Mouse (Mus musculus): ENCODE measurements at regions not wholly inside any gene's neighbourhood (a gene's known extent, or its start where the extent isn't known, plus 50 kb on each side); places are given as distances from the start of the nearest gene placed in this dataset.

DNA sequence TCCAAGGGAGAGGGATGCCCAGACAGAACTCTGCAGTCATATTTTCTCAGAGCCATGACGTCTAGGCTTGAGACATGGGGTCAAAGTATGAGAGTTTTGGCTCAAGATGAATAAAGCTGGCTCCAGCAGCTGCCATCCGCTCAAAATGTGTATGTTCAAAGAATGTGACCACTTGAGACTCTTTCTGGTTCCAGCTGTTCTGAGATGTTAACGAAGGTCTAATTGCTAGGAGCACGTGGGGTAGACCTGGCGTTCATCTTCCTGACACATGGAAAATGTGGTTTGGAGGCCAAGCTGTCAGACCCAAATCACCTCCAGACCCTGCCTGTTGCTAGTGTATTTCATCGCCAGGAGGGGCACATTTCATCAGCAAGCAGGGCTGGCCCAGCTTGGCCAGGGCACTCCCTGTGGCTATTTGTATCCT lies 58.9 kb upstream of the Ankrd1 start:
- intact Hi-C loops (cut with DNase I): no loop called here
- no peak for DNase-seq

GRCm38 (mm10) chr19:36180329-36180728 lies 60.4 kb upstream of the Ankrd1 start:
- no peak for DNase-seq

GRCm38 (mm10) chr19:36181535-36181934 lies 61.6 kb upstream of the Ankrd1 start:
- intact Hi-C loops (cut with DNase I): no loop called here
- DNase-seq: no peak

More at GRCm38 (mm10) chr19:36180329-36180728, 60.4 kb upstream of the Ankrd1 start:
- intact Hi-C loops (cut with DNase I): no loop called here

- peak in 1 of 2 experiments; percentile 49 for DNase-seq
- intact Hi-C loops (cut with DNase I): loop anchor here (2.0 kb wide), 1 partner anchor 258 kb away; no protein-coding TSS in a partner anchor
Measured at GRCm38 (mm10) chr19:36183127-36183526, 63.2 kb upstream of the Ankrd1 start.

GRCm38 (mm10) chr19:36189662-36190061 lies 69.8 kb upstream of the Ankrd1 start:
- no peak for DNase-seq
- intact Hi-C loops (cut with DNase I): no loop called here

DNA sequence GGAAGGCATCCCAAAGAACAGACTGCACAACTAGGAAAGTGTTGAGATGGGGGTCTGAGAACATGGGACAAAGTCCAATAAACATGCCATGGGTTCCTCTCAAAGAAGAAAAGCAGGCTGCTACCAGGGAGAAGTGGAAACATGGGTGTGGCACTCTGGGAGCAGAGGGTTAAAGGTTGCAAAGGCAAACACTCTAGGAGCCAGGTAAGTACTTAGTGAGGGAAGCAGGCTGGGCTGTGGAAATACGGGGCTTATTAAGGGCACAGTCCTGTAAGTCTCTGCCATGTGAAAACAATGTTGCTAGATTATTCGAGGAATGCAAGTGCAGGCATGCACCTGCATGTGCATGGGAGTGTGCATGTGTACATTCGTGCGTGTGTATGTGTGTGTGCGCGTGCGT lies 71.7 kb upstream of the Ankrd1 start:
- intact Hi-C loops (cut with DNase I): no loop called here
- DNase-seq: no peak

DNA sequence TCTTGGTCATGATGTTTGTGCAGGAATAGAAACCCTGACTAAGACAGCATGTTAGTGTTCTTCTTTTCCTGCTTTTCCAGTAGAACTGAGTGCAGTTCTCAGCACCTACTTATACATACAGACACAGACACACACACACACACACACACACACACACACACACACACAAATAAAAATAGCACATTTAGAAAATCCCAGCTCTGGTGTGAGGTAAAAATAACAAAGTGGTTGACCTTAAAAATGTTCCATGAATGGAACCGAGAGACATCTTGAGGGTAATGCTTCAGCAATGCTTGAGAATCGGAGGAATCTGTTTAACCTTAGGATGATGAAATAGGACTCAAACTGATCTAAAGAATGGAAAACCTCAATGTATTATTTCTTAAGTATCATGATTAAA lies 84.4 kb upstream of the Ankrd1 start:
- no peak for DNase-seq
- intact Hi-C loops (cut with DNase I): no loop called here

GRCm38 (mm10) chr19:36204965-36205718 lies 85.2 kb upstream of the Ankrd1 start:
- no peak for DNase-seq
- intact Hi-C loops (cut with DNase I): no loop called here

- DNase-seq: no peak
- intact Hi-C loops (cut with DNase I): no loop called here
Measured at GRCm38 (mm10) chr19:36207735-36208288, 87.9 kb upstream of the Ankrd1 start.

- intact Hi-C loops (cut with DNase I): no loop called here
- DNase-seq: no peak
Measured at GRCm38 (mm10) chr19:36208419-36208818, 88.5 kb upstream of the Ankrd1 start.

DNA sequence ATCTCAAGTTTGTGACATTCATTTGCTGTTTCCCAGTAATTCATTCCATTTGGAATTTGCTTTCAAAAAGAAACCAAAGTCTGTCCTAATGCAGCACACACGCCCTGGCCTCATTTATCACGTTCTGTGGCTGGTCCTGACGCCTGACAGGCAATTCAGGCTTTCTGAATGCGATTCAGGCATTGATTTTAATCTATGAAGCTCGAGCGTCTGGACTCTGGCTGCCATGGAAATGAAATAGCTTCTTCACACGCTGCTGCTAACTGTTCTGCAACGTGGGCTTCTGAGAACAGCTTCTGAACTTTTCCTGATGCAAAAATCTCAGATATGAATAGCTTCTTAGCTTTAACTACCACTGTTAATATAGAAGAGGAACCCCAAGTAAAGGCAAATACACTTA lies 93.6 kb upstream of the Ankrd1 start:
- DNase-seq: no peak
- intact Hi-C loops (cut with DNase I): no loop called here

DNA sequence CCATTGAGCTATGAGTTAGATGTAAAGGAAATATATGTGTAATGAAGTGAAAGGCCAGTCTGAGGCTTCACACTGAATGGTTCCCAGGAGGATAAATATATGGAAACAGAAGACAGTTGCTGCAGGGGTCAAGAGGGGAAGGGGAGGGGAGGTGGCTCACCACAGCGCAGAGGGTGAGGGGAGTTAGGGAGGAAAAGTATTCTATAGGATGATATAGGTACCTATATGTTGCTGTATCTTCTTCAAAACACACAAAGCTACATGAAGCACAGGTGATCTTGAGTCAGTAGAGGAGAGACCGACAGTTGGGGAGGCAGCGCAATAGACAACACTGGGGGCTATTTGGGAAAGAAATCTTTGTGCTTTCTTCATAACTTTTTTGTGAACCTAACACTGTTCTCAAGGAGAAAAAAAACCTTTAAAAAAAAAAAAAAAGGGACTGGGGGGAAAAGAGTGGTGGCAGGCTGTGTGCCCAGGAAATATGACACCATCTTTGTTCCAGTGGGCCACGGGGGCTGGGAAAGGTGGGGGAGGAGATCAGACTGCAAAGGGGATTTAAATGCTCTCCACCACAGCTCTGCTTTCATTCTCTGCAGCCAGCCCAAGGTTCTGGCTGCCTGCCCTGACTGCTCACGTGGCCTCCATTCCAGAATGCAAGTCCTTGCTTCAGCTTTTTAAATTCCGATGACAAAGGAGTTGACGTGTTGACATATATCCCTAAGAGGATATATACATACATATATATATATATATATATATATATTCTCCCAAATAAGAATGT lies 94.5 kb upstream of the Ankrd1 start:
- intact Hi-C loops (cut with DNase I): no loop called here
- DNase-seq: no peak

GRCm38 (mm10) chr19:36217177-36217576 lies 97.3 kb upstream of the Ankrd1 start:
- DNase-seq: no peak
- intact Hi-C loops (cut with DNase I): no loop called here

- no peak for DNase-seq
- intact Hi-C loops (cut with DNase I): no loop called here
Measured at GRCm38 (mm10) chr19:36217605-36218004, 97.7 kb upstream of the Ankrd1 start.

DNA sequence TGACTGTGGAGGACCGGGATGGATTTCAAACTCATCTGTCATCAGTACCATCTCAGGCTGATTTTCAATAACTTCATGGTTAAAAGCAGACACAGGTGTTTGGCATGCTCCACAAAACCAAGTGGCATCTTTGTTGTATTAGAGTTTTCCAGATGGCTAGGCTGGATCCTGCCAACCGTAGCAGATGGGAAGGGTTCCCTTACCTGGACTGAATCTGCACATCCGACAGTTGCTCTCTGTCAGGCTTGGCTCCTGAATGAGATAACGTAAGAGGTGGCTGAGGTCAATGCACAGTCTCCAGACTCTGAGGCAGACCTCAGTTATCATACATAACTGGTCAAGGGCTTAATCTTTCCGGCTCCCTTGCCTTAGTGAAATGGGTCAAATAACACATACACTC lies 99.0 kb upstream of the Ankrd1 start:
- intact Hi-C loops (cut with DNase I): no loop called here
- DNase-seq: no peak

DNA sequence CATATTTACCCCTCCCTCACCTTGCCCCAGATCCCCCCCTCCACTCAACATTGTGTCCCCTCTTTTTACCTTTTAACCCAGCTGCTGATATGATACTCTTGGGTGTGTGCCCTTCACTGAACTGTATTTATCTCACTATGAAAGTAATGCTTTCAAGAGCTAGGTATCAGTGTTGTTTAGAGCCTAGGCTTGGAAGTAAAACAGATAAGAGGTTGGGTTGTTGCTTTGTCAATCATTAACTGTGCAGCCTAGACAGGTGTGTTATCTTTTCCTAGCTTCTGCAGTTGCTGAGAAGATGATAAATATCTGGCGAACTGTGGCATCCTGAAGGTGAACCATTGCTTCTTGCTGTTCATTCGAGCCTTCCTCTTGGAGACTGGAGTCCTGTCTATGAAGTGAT lies 101.2 kb upstream of the Ankrd1 start:
- DNase-seq: no peak
- intact Hi-C loops (cut with DNase I): no loop called here

GRCm38 (mm10) chr19:36221596-36221995 lies 101.7 kb upstream of the Ankrd1 start:
- no peak for DNase-seq
- intact Hi-C loops (cut with DNase I): no loop called here

GRCm38 (mm10) chr19:36222198-36222597 lies 102.3 kb upstream of the Ankrd1 start:
- no peak for DNase-seq

DNA sequence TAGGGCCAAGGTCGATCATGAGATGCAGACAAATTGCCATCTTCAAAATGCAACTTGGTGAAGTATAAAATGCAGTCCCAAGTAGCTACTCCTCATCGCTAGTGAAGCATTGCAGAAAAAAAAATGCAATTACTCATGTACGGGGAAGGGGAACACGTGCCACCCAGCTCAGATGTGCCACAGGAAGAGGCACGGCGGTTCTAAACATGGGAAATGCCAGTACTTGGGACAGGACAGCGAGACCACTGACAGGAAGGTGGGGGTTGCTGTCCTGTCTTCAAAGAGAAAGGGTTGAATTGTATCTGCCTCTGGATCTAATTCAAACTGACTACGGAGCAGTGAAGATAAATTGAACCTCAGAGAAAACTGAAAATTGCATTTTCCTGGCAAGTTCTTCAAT lies 104.6 kb upstream of the Ankrd1 start:
- no peak for DNase-seq
- intact Hi-C loops (cut with DNase I): no loop called here

More at GRCm38 (mm10) chr19:36222198-36222597, 102.3 kb upstream of the Ankrd1 start:
- intact Hi-C loops (cut with DNase I): no loop called here

DNA sequence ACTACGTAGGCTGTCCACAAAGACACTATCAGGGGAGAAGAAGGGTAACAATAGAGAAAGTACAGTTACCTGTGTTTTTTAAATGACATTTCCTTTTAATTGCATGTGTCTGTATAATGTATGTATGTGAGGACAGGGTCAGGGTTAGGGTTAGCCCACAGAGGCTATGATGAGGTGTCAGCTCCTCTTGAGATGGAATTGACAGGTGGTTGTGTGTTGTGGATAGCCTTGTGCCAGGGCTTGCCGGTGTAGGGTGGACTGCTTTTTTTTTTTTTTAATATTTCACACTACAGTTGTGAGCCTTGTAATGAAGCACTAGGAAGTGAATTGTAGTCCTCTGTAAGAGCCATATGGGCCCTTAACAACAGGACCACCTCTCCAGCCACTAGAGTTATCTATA lies 105.7 kb upstream of the Ankrd1 start:
- intact Hi-C loops (cut with DNase I): no loop called here
- no peak for DNase-seq

DNA sequence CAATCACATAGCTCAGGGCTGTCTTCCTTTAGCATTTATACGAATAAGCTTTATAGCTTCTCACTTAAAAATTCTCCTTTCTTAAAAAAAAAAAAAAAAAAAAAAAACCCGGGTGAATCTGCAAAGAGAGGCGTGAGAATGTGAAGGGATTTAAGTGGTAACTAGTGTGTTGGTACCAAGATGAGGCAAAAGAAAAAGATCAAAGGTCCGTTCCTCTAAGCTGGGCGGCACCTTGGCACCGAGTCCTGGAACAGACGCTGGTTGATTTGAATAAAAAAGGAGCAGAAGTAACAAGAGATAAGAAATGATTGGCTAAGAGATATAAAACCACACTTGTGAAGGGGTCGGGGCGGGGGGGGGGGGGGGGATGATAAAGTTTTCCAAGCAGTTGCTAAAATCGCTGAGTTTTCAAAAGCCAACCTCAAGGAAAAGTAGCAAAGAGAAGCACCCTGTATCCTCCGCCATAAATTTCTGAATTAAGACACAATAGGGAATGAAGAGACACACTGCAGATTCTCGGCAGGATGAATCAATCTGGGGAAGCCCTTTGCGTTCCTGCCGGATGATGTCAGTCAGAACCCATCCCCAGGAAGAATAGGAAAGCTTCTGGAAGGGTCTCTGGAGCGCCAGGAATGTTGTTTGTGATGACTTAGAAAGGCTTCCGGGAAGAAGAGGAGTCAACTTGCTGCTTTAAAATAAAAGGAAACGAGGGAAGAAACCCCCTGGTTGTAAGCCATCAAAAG lies 107.7 kb upstream of the Ankrd1 start:
- DNase-seq: no peak
- intact Hi-C loops (cut with DNase I): no loop called here
